In genomic region chr9:103078194-103078691, GRCm38 (mm10) we compare ENCODE assay signal across 14 mouse cellular contexts. TPM values are rescaled to one million over a fixed set of nuclear protein-coding genes. Genes with fewer than 3 reads are reported as not detected.
DNase-seq lines count a peak whose midpoint lies in the region; ATAC-seq lines count a peak whose summit lies in the region.
"Had no signal": no experiment of that assay in that cellular context is flagged by ENCODE, and none has a peak within 500 bp of the region (broad histone marks: within the 10 kb centered on the region; RNA-seq: fewer than 3 reads in every experiment).

No protein-coding gene starts in this region.

- ATAC-seq in CD4-positive, CD25-positive, alpha-beta regulatory T cell, adult 4 months: no peak
- ATAC-seq: forebrain, postnatal 0 days; inflammation-experienced regulatory T-cells, adult 6 months had no signal

- peak; percentile 48 for DNase-seq in adrenal gland, adult 2 months
- no peak for DNase-seq in adrenal gland, adult 18-20 months (ENCODE audit: low spot score in 2 of 2)
- DNase-seq in 416B (ENCODE audit: low read depth): peak; percentile 90
- DNase-seq in kidney, adult 9 months: peak; percentile 54
- DNase-seq in lung, postnatal 10 days: peak; percentile 64
- no peak for DNase-seq in right cerebral cortex, postnatal 10 days (ENCODE audit: low spot score in 2 of 2)
- no peak for DNase-seq in frontal cortex, adult 2 months (ENCODE audit: extremely low spot score in 1 of 2, low spot score in 1 of 2)
- DNase-seq: cerebellum, adult 11-12 months; embryo, embryonic 11 days; forebrain, postnatal 0 days; heart, postnatal 14 days had no signal

RNA-seq across cellular contexts. Expression of gene Rab6b, which starts 33.3 kb away (rescaled TPM):
- 1 to 10 TPM; 2.4 to 3.1 TPM for total RNA-seq in adrenal gland, adult 2 months (2021)
- 18.9 and 29.2 TPM in 2 replicates for polyA plus RNA-seq in adrenal gland, adult 2 months (2012; rRNA removed)
- total RNA-seq in adrenal gland, adult 18-20 months (2021): 1 to 10 TPM; 3.0 to 8.4 TPM
- 269 and 289 TPM in 2 replicates for polyA plus RNA-seq in frontal cortex, adult 2 months (2012; rRNA removed)
- polyA plus RNA-seq in CD4-positive, CD25-positive, alpha-beta regulatory T cell, adult 4 months (2017; shearing (Covaris generic)): 10 to 100 TPM in 1 of 2 experiments, 1 to 10 TPM in 1; 9.8 to 13.3 TPM
- polyA plus RNA-seq: erythroblast, embryonic 14.5 days had no signal

Comparison
In these comparisons a context has a peak if more than half of its experiments do, and no peak if none do; other contexts are left out.
1. DNase-seq: peak in adrenal gland, adult 2 months (single experiment), 416B (single experiment), kidney, adult 9 months (single experiment) and lung, postnatal 10 days (single experiment); none in adrenal gland, adult 18-20 months (0 of 2), right cerebral cortex, postnatal 10 days (0 of 2) and frontal cortex, adult 2 months (0 of 2).